Mouse (Mus musculus) cortical plate, adult 2 months (tissue): ENCODE measurements around the gene Sdha.

ENCODE experiments used
- CTCF ChIP-seq: fragments of 200-500 bp; IDR thresholded peaks from 2 replicates; pipeline ENCODE4 v1.5.1; 2011; ENCODE audit warnings: mild to moderate bottlenecking, control low read depth, low read length; ENCODE audit not compliant: insufficient read depth; ENCODE audit errors: extremely low read depth
- POLR2A ChIP-seq: fragments of 200-500 bp; IDR thresholded peaks from 2 replicates; pipeline ENCODE4 v1.6.1; 2011; ENCODE audit warnings: mild to moderate bottlenecking, low read length, control low read depth; ENCODE audit not compliant: insufficient read depth; ENCODE audit errors: extremely low read depth

GRCm38 (mm10) chr13:74362218-74362617, 12.1 kb upstream of the Sdha start:
- TF ChIP-seq POLR2A (no peak), CTCF (no peak)
